Mouse (Mus musculus) C2C12 (cell line): ENCODE results near the gene Bmpr1a. TPM values are rescaled to one million over a fixed set of nuclear protein-coding genes. Genes with fewer than 3 reads are reported as not detected.
A peak's percentile ranks its signal among the peaks of the same experiment; 100 is the strongest.

Experiments
- H3K27me3 ChIP-seq: one replicate; pipeline ENCODE4 v1.6.1; 2011; ENCODE audit not compliant: control insufficient read depth, insufficient read depth, insufficient read length
- H3K36me3 ChIP-seq: one replicate; pipeline ENCODE4 v1.6.1; 2011; ENCODE audit not compliant: control insufficient read depth, insufficient read depth
- H3K4me3 ChIP-seq: one replicate; pipeline ENCODE4 v1.5.1; 2011; ENCODE audit warnings: mild to moderate bottlenecking, control low read depth; ENCODE audit not compliant: poor library complexity, insufficient read depth, severe bottlenecking
- H3K79me2 ChIP-seq: one replicate; pipeline ENCODE4 v1.6.1; 2011; ENCODE audit not compliant: control insufficient read depth, insufficient read depth
- H3K79me3 ChIP-seq: one replicate; pipeline ENCODE4 v1.6.1; 2011; ENCODE audit warnings: low read depth, control low read depth
- H3ac ChIP-seq: one replicate; pipeline ENCODE3; 2011; ENCODE audit warnings: low read depth; ENCODE audit not compliant: control insufficient read depth, insufficient read length
- CEBPB ChIP-seq: IDR thresholded peaks from one replicate; pipeline ENCODE4 v1.6.1; 2011; ENCODE audit warnings: low read depth, mild to moderate bottlenecking, control low read depth, moderate library complexity
- CTCF ChIP-seq: IDR thresholded peaks from one replicate; pipeline ENCODE4 v1.5.1; 2011; ENCODE audit not compliant: control insufficient read depth, insufficient read depth, insufficient read length
- FOSL1 ChIP-seq: IDR thresholded peaks from one replicate; pipeline ENCODE4 v1.8.0; 2011; ENCODE audit warnings: mild to moderate bottlenecking, low read length; ENCODE audit not compliant: poor library complexity, insufficient read depth, severe bottlenecking
- MAX ChIP-seq: IDR thresholded peaks from one replicate; pipeline ENCODE4 v1.6.1; 2011; ENCODE audit warnings: mild to moderate bottlenecking, control low read depth
- MYOD1 ChIP-seq: IDR thresholded peaks from one replicate; pipeline ENCODE4 v1.6.1; 2011; ENCODE audit warnings: low read depth; ENCODE audit not compliant: control insufficient read depth, insufficient read length
- MYOG ChIP-seq: IDR thresholded peaks from one replicate; pipeline ENCODE4 v1.6.1; 2011; ENCODE audit not compliant: control insufficient read depth, insufficient read length; ENCODE audit errors: extremely low read depth
- USF1 ChIP-seq: IDR thresholded peaks from one replicate; pipeline ENCODE4 v1.6.1; 2011; ENCODE audit warnings: low read depth, mild to moderate bottlenecking, control low read depth, moderate library complexity
- polyA plus RNA-seq: library from polyadenylated mRNA; unstranded; fragments of >200 nt; fragmentation: generic; extraction: Trizol; gene quantifications from one replicate; pipeline ENCODE4 v1.2.1, GENCODE M21; 2012; ENCODE audit warnings: missing spikeins

Gene Bmpr1a
- polyA plus RNA-seq, 1 experiment: 8.9 TPM

GRCm38 (mm10) chr14:34453648-34454047 lies 49.5 kb downstream of the Bmpr1a start:
- Histone ChIP-seq H3ac (no peak overlapping the region), H3K36me3 (peaks cover 6% of the 10 kb centered on the region), H3K79me3 (peaks cover 15% of the 10 kb centered on the region), H3K4me3 (no peak overlapping the region), H3K27me3 (no peaks in the 10 kb centered on the region), H3K79me2 (peaks cover 62% of the 10 kb centered on the region)
- no peak for TF ChIP-seq MYOG
- no peak for TF ChIP-seq FOSL1
- TF ChIP-seq MAX: no peak
- no peak for TF ChIP-seq MYOD1
- TF ChIP-seq CEBPB: no peak
- TF ChIP-seq USF1: no peak
- no peak for TF ChIP-seq CTCF

DNA sequence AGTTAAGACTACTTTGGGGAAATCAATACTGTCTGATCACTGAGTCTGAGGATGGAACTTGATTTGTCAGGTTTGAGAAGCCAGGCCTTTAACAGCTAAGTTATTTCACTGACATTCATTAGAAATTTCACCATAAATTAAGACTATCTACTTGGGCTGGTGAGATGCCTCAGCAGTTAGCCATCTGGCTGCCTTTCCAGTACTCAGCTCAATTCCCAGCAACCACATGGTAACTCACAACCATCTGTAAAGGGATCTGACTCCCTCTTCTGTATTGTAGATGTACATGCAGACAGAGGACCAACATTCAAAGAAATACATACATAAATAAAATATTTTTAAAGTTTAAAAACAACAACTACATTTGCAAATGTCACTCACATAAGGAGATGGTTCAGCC lies 51.3 kb downstream of the Bmpr1a start:
- H3K36me3 ChIP-seq: peaks cover 8% of the 10 kb centered on the region
- H3K79me2 ChIP-seq: peaks cover 58% of the 10 kb centered on the region
- TF ChIP-seq MYOG: no peak
- no peak for TF ChIP-seq MYOD1
- no peak for TF ChIP-seq FOSL1
- TF ChIP-seq USF1: no peak
- TF ChIP-seq CEBPB: no peak
- TF ChIP-seq CTCF: no peak
- no peak for TF ChIP-seq MAX
- peaks cover 15% of the 10 kb centered on the region for H3K79me3 ChIP-seq
- H3K4me3 ChIP-seq: no peak overlapping the region
- no peak overlapping the region for H3ac ChIP-seq
- no peaks in the 10 kb centered on the region for H3K27me3 ChIP-seq

DNA sequence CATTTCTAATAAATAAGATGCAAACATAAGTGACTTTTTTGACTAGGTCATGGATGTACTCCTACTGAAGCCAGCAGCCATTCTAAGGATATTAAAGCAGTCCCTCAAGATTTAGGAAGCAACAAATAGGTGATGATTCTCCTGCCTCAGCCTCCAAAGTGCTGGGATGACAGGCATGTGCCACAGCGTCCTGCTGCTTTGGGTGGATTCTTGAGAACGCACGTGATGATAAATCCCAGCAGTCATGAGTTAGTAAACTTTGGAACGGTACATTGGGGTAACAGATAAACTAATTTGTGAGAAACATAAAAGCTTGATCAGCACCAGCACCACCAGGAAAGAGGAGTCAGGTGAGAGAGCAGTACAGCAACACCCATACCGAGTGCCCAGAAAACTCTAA lies 52.7 kb downstream of the Bmpr1a start:
- Histone ChIP-seq H3K4me3 (no peak overlapping the region), H3K36me3 (peaks cover 19% of the 10 kb centered on the region), H3K79me2 (peaks cover 47% of the 10 kb centered on the region), H3K27me3 (no peaks in the 10 kb centered on the region), H3ac (no peak overlapping the region), H3K79me3 (peaks cover 11% of the 10 kb centered on the region)
- TF ChIP-seq FOSL1 (no peak), MAX (no peak), CEBPB (no peak), MYOG (no peak), MYOD1 (no peak), USF1 (no peak), CTCF (no peak)

DNA sequence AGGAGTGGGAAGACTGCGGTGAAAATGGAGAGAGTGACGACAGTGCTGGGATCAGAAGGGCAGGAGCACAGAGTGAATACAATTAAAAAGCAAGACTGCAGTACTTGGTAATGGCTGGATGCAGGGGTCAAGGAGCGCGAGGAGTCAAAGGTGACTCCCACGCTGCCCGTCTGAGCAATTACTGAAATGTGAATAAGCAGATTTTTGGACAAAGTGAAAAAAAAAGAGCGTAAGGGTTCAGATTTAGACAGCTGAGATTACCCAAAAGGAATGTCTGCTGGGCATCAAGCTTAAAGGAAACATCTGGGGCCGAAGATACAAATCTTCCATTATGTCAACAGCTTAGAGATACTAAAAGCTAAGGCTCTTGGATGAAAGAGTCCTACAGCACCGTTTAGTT lies 53.3 kb downstream of the Bmpr1a start:
- Histone ChIP-seq H3K27me3 (no peaks in the 10 kb centered on the region), H3K36me3 (peaks cover 19% of the 10 kb centered on the region), H3ac (no peak overlapping the region), H3K79me3 (peaks cover 10% of the 10 kb centered on the region), H3K4me3 (no peak overlapping the region), H3K79me2 (peaks cover 40% of the 10 kb centered on the region)
- TF ChIP-seq CTCF (no peak), MYOD1 (no peak), MYOG (no peak), CEBPB (no peak), USF1 (no peak), MAX (no peak), FOSL1 (no peak)

DNA sequence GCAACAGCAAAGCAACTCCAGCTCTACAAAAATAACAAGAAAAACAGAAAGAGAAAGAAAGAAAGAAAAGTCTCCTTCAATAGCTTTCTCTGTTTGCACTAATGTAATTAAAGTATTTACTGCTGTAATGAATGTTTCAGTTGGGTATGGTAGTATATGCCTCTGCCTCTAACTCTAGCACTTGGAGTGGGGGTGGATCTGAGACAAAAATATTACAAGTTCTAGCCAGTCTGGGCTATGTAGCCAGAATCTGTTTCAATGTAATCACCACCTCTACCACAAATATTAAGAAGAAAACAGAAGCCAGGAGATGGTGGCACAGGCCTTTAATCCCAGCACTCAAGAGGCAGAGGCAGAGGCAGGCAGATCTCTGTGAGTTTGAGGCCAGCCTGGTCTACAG lies 54.7 kb downstream of the Bmpr1a start:
- Histone ChIP-seq H3K4me3 (no peak overlapping the region), H3K79me3 (peaks cover 10% of the 10 kb centered on the region), H3K79me2 (peaks cover 27% of the 10 kb centered on the region), H3K36me3 (peaks cover 23% of the 10 kb centered on the region), H3ac (no peak overlapping the region), H3K27me3 (no peaks in the 10 kb centered on the region)
- TF ChIP-seq MYOD1: no peak
- TF ChIP-seq MAX: no peak

- TF ChIP-seq MYOD1: peak; percentile 17
- no peak for TF ChIP-seq MYOG
- Histone ChIP-seq H3ac (no peak overlapping the region), H3K79me3 (peaks cover 10% of the 10 kb centered on the region), H3K4me3 (no peak overlapping the region), H3K79me2 (peaks cover 22% of the 10 kb centered on the region), H3K36me3 (peaks cover 29% of the 10 kb centered on the region), H3K27me3 (no peaks in the 10 kb centered on the region)
Observed at GRCm38 (mm10) chr14:34447659-34448058, 55.5 kb downstream of the Bmpr1a start.
